Mouse (Mus musculus): ENCODE measurements around the gene Magea6.
"Not testable (repeated sequence)": the region's sequence is repeated elsewhere in the genome, so short reads cannot be mapped to it uniquely, and the experiment has no call there.

The Magea6 gene

GRCm38 (mm10) chrX:154935887-154936286 lies at the start of gene Magea6:
TSS of gene Magea6 (minus strand) at chrX:154935987.
- not testable (repeated sequence) for DNase-seq (ENCODE audit: low spot score in 2 of 2)

GRCm38 (mm10) chrX:154949405-154949804 lies 13.6 kb upstream of the Magea6 start, which contains the start of gene Magea3:
TSS of gene Magea3 (minus strand) at chrX:154949505.
- DNase-seq (ENCODE audit: low spot score in 2 of 2) = not testable (repeated sequence)

GRCm38 (mm10) chrX:154890167-154890566 lies 45.6 kb downstream of the Magea6 start, which contains the start of gene Cldn34b1:
TSS of gene Cldn34b1 (minus strand) at chrX:154890267.
- not testable (repeated sequence) for DNase-seq (ENCODE audit: low spot score in 2 of 2)
